Mouse (Mus musculus) brain, embryonic 14.5 days (tissue): ENCODE results near the gene Mastl.

ENCODE experiments used
- CTCF ChIP-seq: fragments of 200-500 bp; IDR thresholded peaks from 2 replicates; pipeline ENCODE4 v1.5.1; 2012; ENCODE audit warnings: inconsistent platforms, mild to moderate bottlenecking, moderate library complexity, borderline replicate concordance; ENCODE audit not compliant: insufficient read depth, insufficient read length; ENCODE audit errors: extremely low read depth
- POLR2A ChIP-seq: fragments of 200-500 bp; IDR thresholded peaks from 2 replicates; pipeline ENCODE4 v1.6.1; 2012; ENCODE audit warnings: mild to moderate bottlenecking, inconsistent platforms, borderline replicate concordance; ENCODE audit not compliant: poor library complexity, insufficient read depth, insufficient read length, severe bottlenecking; ENCODE audit errors: extremely low read depth

GRCm38 (mm10) chr2:23202900-23203670 is 47.3 kb upstream of the Mastl start:
- TF ChIP-seq CTCF (no peak), POLR2A (no peak)
